Mouse (Mus musculus): ENCODE measurements around the gene Magoh.

- no peak for TF ChIP-seq CTCF (conservative IDR thresholded peaks at IDR 0.05; ENCODE audit: insufficient read depth, insufficient read length, low read depth, low read length)
- no peak for TF ChIP-seq POLR2A (IDR thresholded peaks at IDR 0.05; ENCODE audit: low read depth, low read length)
Measured at GRCm38 (mm10) chr4:107899211-107899927, 19.8 kb downstream of the Magoh start.
